Comparison of ENCODE assay signal across 33 mouse cellular contexts in the genomic region with DNA sequence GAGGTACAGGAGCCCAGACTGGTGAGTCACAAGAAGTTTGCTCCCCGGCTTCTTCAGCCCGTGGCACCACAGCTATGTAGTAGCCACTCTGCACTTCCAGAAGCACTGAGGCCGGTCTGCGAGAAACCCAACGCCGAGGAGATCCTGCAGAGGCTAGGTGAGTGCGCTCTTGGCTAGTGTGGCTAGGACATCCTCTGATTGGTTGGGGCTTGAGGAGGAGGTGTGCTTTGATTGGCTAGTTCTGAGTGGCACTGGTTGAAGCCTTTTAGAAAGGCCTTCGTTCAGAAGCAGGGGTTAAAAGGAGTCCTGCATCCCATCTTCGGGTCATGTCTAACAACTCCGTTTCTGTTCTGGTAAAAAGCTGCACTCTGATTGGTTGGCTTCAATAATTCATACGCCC. TPM values are rescaled to one million over a fixed set of nuclear protein-coding genes. Genes with fewer than 3 reads are reported as not detected.
A peak's percentile ranks its signal among the peaks of the same experiment; 100 is the strongest.
DNase-seq lines count a peak whose midpoint lies in the region; ATAC-seq and TF ChIP-seq lines count a peak whose summit lies in the region.
"Had no signal": no experiment of that assay in that cellular context is flagged by ENCODE, and none has a peak within 500 bp of the region (broad histone marks: within the 10 kb centered on the region; RNA-seq: fewer than 3 reads in every experiment).

No protein-coding gene starts in this region.

- H3K9ac ChIP-seq in heart, adult 2 months (ENCODE audit: low read depth, low read length) = no peak overlapping the region
- no peak overlapping the region for H3K9ac ChIP-seq in intestine, embryonic 16.5 days (ENCODE audit: low read depth, low read length)
- H3K9ac ChIP-seq in intestine, embryonic 15.5 days = no peak overlapping the region
- H3K9ac ChIP-seq: forebrain, postnatal 0 days; heart, embryonic 15.5 days; hindbrain, embryonic 12.5 days; hindbrain, embryonic 15.5 days had no signal

- TF ChIP-seq EP300 in heart, adult 2 months (IDR thresholded peaks at IDR 0.05; ENCODE audit: insufficient read depth, low read depth, low read length) = no peak

- H3K4me1 ChIP-seq in heart, adult 2 months (ENCODE audit: control insufficient read depth, insufficient read depth, low read length) = peaks cover 2% of the 10 kb centered on the region
- H3K4me1 ChIP-seq in intestine, embryonic 16.5 days (ENCODE audit: control insufficient read depth, insufficient read depth, low read length) = peaks cover 12% of the 10 kb centered on the region; the same call in 1 of the 2 replicates
- H3K4me1 ChIP-seq in intestine, embryonic 15.5 days (replicated peaks) = no peaks in the 10 kb centered on the region

- intact Hi-C loops in heart, adult 2 months (cut with DNase I) = no loop called here

- no peak overlapping the region for H3K4me3 ChIP-seq in heart, adult 2 months
- H3K4me3 ChIP-seq in intestine, embryonic 16.5 days (ENCODE audit: low read length) = peak overlapping the region; percentile 9; the same call in 1 of the 2 replicates
- H3K4me3 ChIP-seq in intestine, embryonic 15.5 days (replicated peaks) = no peak overlapping the region
- H3K4me3 ChIP-seq: gastrocnemius, adult 2 months; heart, embryonic 15.5 days; hindbrain, embryonic 12.5 days; hindbrain, embryonic 15.5 days had no signal

- no peak for ATAC-seq in intestine, embryonic 16.5 days
- ATAC-seq in intestine, embryonic 15.5 days = no peak
- ATAC-seq: activated CD4-positive, CD25-positive, alpha-beta regulatory T cell, adult 4 months; forebrain, embryonic 14.5 days; forebrain, postnatal 0 days; Patski had no signal

- WGBS in heart, adult 2 months = 76% methylated on average over 11 of the region's 11 CpGs
- WGBS in intestine, embryonic 16.5 days = 60% methylated on average over 11 of the region's 11 CpGs
- WGBS in intestine, embryonic 15.5 days = 57% methylated on average over 11 of the region's 11 CpGs

- H3K27me3 ChIP-seq in heart, adult 2 months (ENCODE audit: control insufficient read depth, insufficient read depth, low read length) = no peaks in the 10 kb centered on the region
- H3K27me3 ChIP-seq in intestine, embryonic 16.5 days (replicated peaks; ENCODE audit: control insufficient read depth, insufficient read depth, low read length) = no peaks in the 10 kb centered on the region
- H3K27me3 ChIP-seq in intestine, embryonic 15.5 days (replicated peaks) = no peaks in the 10 kb centered on the region
- H3K27me3 ChIP-seq: heart, embryonic 15.5 days; hindbrain, embryonic 12.5 days; hindbrain, embryonic 15.5 days; Patski had no signal

- no peak for TF ChIP-seq CTCF in heart, adult 2 months (IDR thresholded peaks at IDR 0.05)

- TF ChIP-seq POLR2A in heart, adult 2 months (IDR thresholded peaks at IDR 0.05; ENCODE audit: insufficient read depth, low read depth, low read length) = no peak

- peak; percentile 59 for DNase-seq in heart, adult 11 months
- DNase-seq in heart, adult 2 months = no peak
- DNase-seq in ZHBTc4 (ENCODE audit: low read depth, low spot score) = peak; percentile 66
- DNase-seq in lung, adult 18-20 months = no peak
- DNase-seq in urinary bladder, postnatal 4 days (ENCODE audit: low spot score in 2 of 2) = no peak
- DNase-seq: adrenal gland, adult 8-10 months; adrenal gland, postnatal 25 days; cerebellum, adult 11-12 months; cerebellum, adult 8-10 months; cerebellum, postnatal 10 days; cerebellum, postnatal 36 days; forebrain, postnatal 0 days; gastrocnemius, adult 2 months; gastrocnemius, postnatal 14 days; heart, adult 18-20 months; heart, postnatal 10 days had no signal

- no peaks in the 10 kb centered on the region for H3K79me2 ChIP-seq in heart, adult 2 months (replicated peaks; ENCODE audit: control insufficient read depth, insufficient read depth, low read length)

- no peaks in the 10 kb centered on the region for H3K36me3 ChIP-seq in heart, adult 2 months (ENCODE audit: control insufficient read depth, insufficient read depth, low read length)
- H3K36me3 ChIP-seq in intestine, embryonic 16.5 days (ENCODE audit: control insufficient read depth, insufficient read depth, low read length) = no peaks in the 10 kb centered on the region
- H3K36me3 ChIP-seq in intestine, embryonic 15.5 days = no peaks in the 10 kb centered on the region
- H3K36me3 ChIP-seq: heart, embryonic 15.5 days; hindbrain, embryonic 12.5 days; hindbrain, embryonic 15.5 days had no signal

- 0 out of 2 replicates have a peak overlapping the region, but pooled peaks have one; percentile 0 for H3K4me2 ChIP-seq in intestine, embryonic 16.5 days (ENCODE audit: low read depth, low read length)
- no peak overlapping the region for H3K4me2 ChIP-seq in intestine, embryonic 15.5 days (replicated peaks)
- H3K4me2 ChIP-seq: heart, embryonic 11.5 days; heart, embryonic 15.5 days; hindbrain, embryonic 12.5 days; hindbrain, embryonic 15.5 days had no signal

- H3K27ac ChIP-seq in heart, adult 2 months = no peak overlapping the region
- no peak overlapping the region for H3K27ac ChIP-seq in intestine, embryonic 16.5 days (ENCODE audit: low read length)
- no peak overlapping the region for H3K27ac ChIP-seq in intestine, embryonic 15.5 days
- H3K27ac ChIP-seq: gastrocnemius, adult 2 months; heart, embryonic 15.5 days; hindbrain, embryonic 12.5 days; hindbrain, embryonic 15.5 days had no signal

- H3K9me3 ChIP-seq in intestine, embryonic 16.5 days (ENCODE audit: control insufficient read depth, low read length) = 0 out of 2 replicates have a peak, but pooled peaks cover 4% of the 10 kb centered on the region
- no peaks in the 10 kb centered on the region for H3K9me3 ChIP-seq in intestine, embryonic 15.5 days
- H3K9me3 ChIP-seq: heart, embryonic 15.5 days; hindbrain, embryonic 12.5 days; hindbrain, embryonic 15.5 days had no signal

RNA-seq across cellular contexts. Expression of gene Guca2a, which starts 1.2 kb away (rescaled TPM):
- total RNA-seq in heart, adult 2 months (2021) = not detected
- polyA plus RNA-seq in heart, adult 2 months (2012; rRNA removed) = 0.21 TPM in 1 of 2 replicates, not detected in the other
- 362 and 472 TPM in 2 replicates for polyA plus RNA-seq in intestine, embryonic 16.5 days (2015; fragmentation: Nextera tagmentation; extraction: Ambion mirVana)
- polyA plus RNA-seq in intestine, embryonic 15.5 days (2015; fragmentation: Nextera tagmentation; extraction: Ambion mirVana) = 175 and 231 TPM in 2 replicates
- total RNA-seq: forebrain, postnatal 0 days; G1E; gastrocnemius, adult 2 months; gastrocnemius, postnatal 14 days; gastrocnemius, postnatal 4 days; heart, adult 18-20 months; heart, postnatal 10 days; hematopoietic stem cell, adult 5-6 weeks had no signal
- polyA plus RNA-seq: activated CD4-positive, CD25-positive, alpha-beta regulatory T cell, adult 4 months; cortical plate, adult 2 months; embryonic facial prominence, embryonic 11.5 days; embryonic facial prominence, embryonic 14.5 days; forebrain, embryonic 11.5 days; forebrain, embryonic 14.5 days; forebrain, postnatal 0 days; frontal cortex, adult 2 months; G1E; heart, embryonic 11.5 days; heart, embryonic 15.5 days; hindbrain, embryonic 12.5 days; hindbrain, embryonic 15.5 days; Patski had no signal

RNA-seq across cellular contexts. Expression of gene Guca2b, which starts 20.1 kb away (rescaled TPM):
- total RNA-seq in heart, adult 2 months (2021) = under 1 TPM; 0.44 to 0.68 TPM
- 0.35 TPM in 1 of 2 replicates, not detected in the other for polyA plus RNA-seq in heart, adult 2 months (2012; rRNA removed)
- 93.8 and 157 TPM in 2 replicates for polyA plus RNA-seq in intestine, embryonic 16.5 days (2015; fragmentation: Nextera tagmentation; extraction: Ambion mirVana)
- polyA plus RNA-seq in intestine, embryonic 15.5 days (2015; fragmentation: Nextera tagmentation; extraction: Ambion mirVana) = 37.5 and 60.8 TPM in 2 replicates
- total RNA-seq: adrenal gland, adult 8-10 months; adrenal gland, postnatal 25 days; forebrain, postnatal 0 days; gastrocnemius, adult 2 months; gastrocnemius, postnatal 14 days; gastrocnemius, postnatal 4 days; heart, postnatal 10 days; hematopoietic stem cell, adult 5-6 weeks had no signal
- polyA plus RNA-seq: activated CD4-positive, CD25-positive, alpha-beta regulatory T cell, adult 4 months; cortical plate, adult 2 months; embryonic facial prominence, embryonic 11.5 days; embryonic facial prominence, embryonic 14.5 days; forebrain, embryonic 11.5 days; forebrain, embryonic 14.5 days; forebrain, postnatal 0 days; G1E; heart, embryonic 11.5 days; heart, embryonic 15.5 days; hindbrain, embryonic 12.5 days; hindbrain, embryonic 15.5 days had no signal

Comparison
In these comparisons a context has a peak if more than half of its experiments do, and no peak if none do; other contexts are left out.
1. DNase-seq: peak in heart, adult 11 months (single experiment) and ZHBTc4 (single experiment); none in heart, adult 2 months (0 of 2), lung, adult 18-20 months (0 of 2) and urinary bladder, postnatal 4 days (0 of 2).
2. RNA of gene Guca2a, which starts 1.2 kb away (polyA plus RNA-seq): 362 to 472 TPM in intestine, embryonic 16.5 days and 175 to 231 TPM in intestine, embryonic 15.5 days; 0.21 TPM in heart, adult 2 months; every median in the first group is over 100 times any median in the second.
3. RNA of gene Guca2b, which starts 20.1 kb away (polyA plus RNA-seq): 93.8 to 157 TPM in intestine, embryonic 16.5 days and 37.5 to 60.8 TPM in intestine, embryonic 15.5 days; 0.35 TPM in heart, adult 2 months; every median in the first group is over 10 times any median in the second.